Mouse (Mus musculus): Measurements from ENCODE around the gene Tpk1.

The Tpk1 gene

GRCm38 (mm10) chr6:43442191-43442590 is 223.9 kb downstream of the Tpk1 start:
- DNase-seq (ENCODE audit: low spot score in 2 of 2): no peak

- peak in 1 of 2 experiments; percentile 27 for DNase-seq (ENCODE audit: low spot score in 2 of 2)
Measured at GRCm38 (mm10) chr6:43435987-43436541, 230.0 kb downstream of the Tpk1 start.

GRCm38 (mm10) chr6:43434365-43434764 is 231.7 kb downstream of the Tpk1 start:
- DNase-seq (ENCODE audit: low spot score in 2 of 2): no peak

GRCm38 (mm10) chr6:43424978-43425377 is 241.1 kb downstream of the Tpk1 start:
- no peak for DNase-seq (ENCODE audit: low spot score in 2 of 2)

GRCm38 (mm10) chr6:43420358-43420979 is 245.6 kb downstream of the Tpk1 start:
- no peak for DNase-seq (ENCODE audit: low spot score in 2 of 2)

- DNase-seq (ENCODE audit: low spot score in 2 of 2): no peak
Measured at GRCm38 (mm10) chr6:43408949-43409348, 257.1 kb downstream of the Tpk1 start.

- DNase-seq (ENCODE audit: low spot score in 2 of 2): no peak
Measured at GRCm38 (mm10) chr6:43403076-43403475, 263.0 kb downstream of the Tpk1 start.

- no peak for DNase-seq (ENCODE audit: low spot score in 2 of 2)
Measured at GRCm38 (mm10) chr6:43402219-43402997, 263.7 kb downstream of the Tpk1 start.

GRCm38 (mm10) chr6:43396426-43396825 is 269.7 kb downstream of the Tpk1 start:
- DNase-seq (ENCODE audit: low spot score in 2 of 2): no peak

GRCm38 (mm10) chr6:43395538-43395937 is 270.5 kb downstream of the Tpk1 start:
- peak in 1 of 2 experiments; percentile 21 for DNase-seq (ENCODE audit: low spot score in 2 of 2)

- DNase-seq (ENCODE audit: low spot score in 2 of 2): no peak
Measured at GRCm38 (mm10) chr6:43391358-43391757, 274.7 kb downstream of the Tpk1 start.

GRCm38 (mm10) chr6:43387273-43387672 is 278.8 kb downstream of the Tpk1 start:
- no peak for DNase-seq (ENCODE audit: low spot score in 2 of 2)

GRCm38 (mm10) chr6:43384841-43385240 is 281.2 kb downstream of the Tpk1 start:
- DNase-seq (ENCODE audit: low spot score in 2 of 2): no peak

GRCm38 (mm10) chr6:43384304-43384703 is 281.8 kb downstream of the Tpk1 start:
- no peak for DNase-seq (ENCODE audit: low spot score in 2 of 2)

GRCm38 (mm10) chr6:43382750-43383149 is 283.3 kb downstream of the Tpk1 start:
- DNase-seq (ENCODE audit: low spot score in 2 of 2): no peak

GRCm38 (mm10) chr6:43382284-43382683 is 283.8 kb downstream of the Tpk1 start:
- no peak for DNase-seq (ENCODE audit: low spot score in 2 of 2)

- DNase-seq (ENCODE audit: low spot score in 2 of 2): no peak
Measured at GRCm38 (mm10) chr6:43373206-43373605, 292.9 kb downstream of the Tpk1 start.

GRCm38 (mm10) chr6:43367434-43367945 is 298.6 kb downstream of the Tpk1 start:
- no peak for DNase-seq (ENCODE audit: low spot score in 2 of 2)

GRCm38 (mm10) chr6:43366952-43367351 is 299.1 kb downstream of the Tpk1 start:
- DNase-seq (ENCODE audit: low spot score in 2 of 2): no peak

- no peak for DNase-seq (ENCODE audit: low spot score in 2 of 2)
Measured at GRCm38 (mm10) chr6:43363917-43364316, 302.2 kb downstream of the Tpk1 start.

GRCm38 (mm10) chr6:43363291-43363820 is 302.7 kb downstream of the Tpk1 start:
- DNase-seq (ENCODE audit: low spot score in 2 of 2): no peak

- no peak for DNase-seq (ENCODE audit: low spot score in 2 of 2)
Measured at GRCm38 (mm10) chr6:43361248-43361647, 304.8 kb downstream of the Tpk1 start.

Measured in frontal cortex, postnatal 10 days (tissue).